Mouse (Mus musculus) cerebellum, adult (tissue): ENCODE results near the gene Blnk.

Experiments used
- ATAC-seq: cut with Nextera tagmentation; 2 replicates; pipeline ENCODE4 v1.9.2; 2017; ENCODE audit warnings: mild to moderate bottlenecking, moderate library complexity, mixed read lengths; ENCODE audit not compliant: insufficient number of reproducible peaks, low FRiP score, low TSS enrichment

The Blnk gene

GRCm38 (mm10) chr19:40970301-40970700 is 24.0 kb downstream of the Blnk start:
- ATAC-seq, result no peak

- no peak for ATAC-seq
Measured at GRCm38 (mm10) chr19:40964936-40965850, 29.1 kb downstream of the Blnk start.

GRCm38 (mm10) chr19:40964367-40964891 is 29.9 kb downstream of the Blnk start:
- no peak for ATAC-seq

DNA sequence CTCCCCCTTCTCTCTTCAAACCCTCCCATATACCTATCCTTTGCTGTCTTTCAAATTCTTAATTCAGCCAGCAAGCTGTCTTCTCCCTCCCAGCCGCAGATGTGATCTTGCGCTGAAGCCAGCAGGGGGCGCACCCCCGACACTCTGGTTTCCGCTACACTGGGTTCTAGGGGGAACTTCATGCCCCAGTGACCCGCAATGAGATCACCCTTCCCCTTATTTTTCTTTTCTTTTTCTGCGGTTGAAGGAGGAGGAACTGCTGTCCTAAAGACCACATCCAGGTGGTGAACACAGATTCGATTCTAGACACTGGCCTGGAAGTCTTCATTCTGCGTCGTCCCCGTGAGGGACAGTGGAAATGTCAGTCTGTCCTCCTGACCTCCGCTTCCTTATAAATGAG is 31.3 kb downstream of the Blnk start:
- ATAC-seq, result no peak

GRCm38 (mm10) chr19:40958981-40959380 is 35.4 kb downstream of the Blnk start:
- ATAC-seq, result no peak

GRCm38 (mm10) chr19:40946937-40947577 is 47.3 kb downstream of the Blnk start:
- ATAC-seq, result no peak

- ATAC-seq, result no peak
Measured at GRCm38 (mm10) chr19:40943552-40943951, 50.8 kb downstream of the Blnk start.

- ATAC-seq, result no peak
Measured at GRCm38 (mm10) chr19:40936038-40936437, 58.3 kb downstream of the Blnk start.

DNA sequence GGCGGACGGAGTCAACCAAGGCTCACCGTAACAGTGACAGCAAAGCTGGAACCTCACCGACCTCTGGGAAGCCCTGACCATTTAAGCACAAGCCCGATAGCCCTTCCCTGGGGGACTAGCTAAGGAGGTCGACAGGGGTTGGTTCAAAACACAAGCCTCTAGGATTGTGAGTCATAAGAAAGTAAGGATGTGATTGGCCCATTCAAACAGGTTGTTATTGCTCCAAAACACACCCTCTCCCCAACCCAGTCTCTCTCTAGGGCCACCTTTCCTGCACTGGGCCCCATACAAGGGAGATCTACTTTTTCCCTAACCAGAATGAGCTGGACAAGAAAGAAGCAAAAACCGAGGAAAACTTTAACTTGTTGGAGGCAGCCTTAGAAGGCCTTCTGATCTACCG is 59.0 kb downstream of the Blnk start:
- no peak for ATAC-seq

DNA sequence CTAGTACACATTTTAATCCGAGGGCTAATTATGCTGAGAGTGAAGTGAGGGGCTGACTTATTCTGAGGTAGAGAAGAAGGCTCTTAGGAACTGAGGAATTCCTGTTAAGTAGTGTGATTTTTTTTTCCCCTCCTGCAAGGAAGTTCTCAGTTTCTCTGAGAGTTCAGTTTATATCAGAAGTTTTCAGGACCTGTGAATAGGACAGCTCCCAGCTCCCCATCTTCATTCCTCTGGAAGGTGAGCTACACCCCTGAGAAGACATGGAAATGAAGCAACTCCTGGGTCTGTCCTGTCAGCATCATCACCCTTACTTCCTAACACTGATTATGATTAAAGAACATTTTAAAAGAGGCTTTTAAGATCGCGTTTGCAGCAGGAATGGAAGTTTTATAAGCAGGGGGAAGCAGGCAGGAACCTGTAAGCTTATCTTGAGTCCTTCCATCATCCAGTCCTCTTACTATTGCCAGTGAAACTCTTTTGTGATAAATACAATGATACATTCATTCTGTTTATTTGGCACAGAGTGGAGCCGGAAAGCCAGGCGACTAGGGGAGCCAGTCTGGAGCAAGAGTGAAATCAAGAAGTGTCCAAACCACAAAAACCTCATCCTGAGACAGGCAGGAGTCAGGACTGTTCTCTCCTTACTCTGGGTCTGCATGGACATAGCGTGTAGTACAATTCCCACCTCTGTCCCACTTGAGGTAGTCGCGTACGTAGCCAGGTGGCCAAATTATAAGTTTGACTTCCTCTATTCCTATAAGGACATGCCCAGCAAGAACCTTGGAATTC is 62.6 kb downstream of the Blnk start:
- ATAC-seq, result no peak

DNA sequence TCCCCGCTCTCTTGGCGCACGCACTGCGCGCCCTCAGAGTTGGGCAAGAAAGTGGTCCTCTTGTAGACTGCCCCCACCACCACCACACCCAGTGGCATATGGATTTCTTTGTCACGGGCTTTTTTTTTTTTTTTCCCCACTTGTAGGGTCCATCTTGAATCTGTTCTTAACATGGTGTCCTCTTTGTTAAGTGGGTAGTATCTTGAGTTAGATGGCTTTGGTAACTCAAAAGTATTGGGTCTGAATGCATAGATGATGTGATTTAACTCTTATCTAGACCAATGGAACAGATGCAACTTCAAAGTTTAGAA is 99.0 kb downstream of the Blnk start:
- no peak for ATAC-seq

- ATAC-seq, result peak; percentile 92
Measured at GRCm38 (mm10) chr19:40894519-40895392, 99.6 kb downstream of the Blnk start, which contains the start of gene Zfp518a. Gene Zfp518a (plus strand): TSS chr19:40894705.

DNA sequence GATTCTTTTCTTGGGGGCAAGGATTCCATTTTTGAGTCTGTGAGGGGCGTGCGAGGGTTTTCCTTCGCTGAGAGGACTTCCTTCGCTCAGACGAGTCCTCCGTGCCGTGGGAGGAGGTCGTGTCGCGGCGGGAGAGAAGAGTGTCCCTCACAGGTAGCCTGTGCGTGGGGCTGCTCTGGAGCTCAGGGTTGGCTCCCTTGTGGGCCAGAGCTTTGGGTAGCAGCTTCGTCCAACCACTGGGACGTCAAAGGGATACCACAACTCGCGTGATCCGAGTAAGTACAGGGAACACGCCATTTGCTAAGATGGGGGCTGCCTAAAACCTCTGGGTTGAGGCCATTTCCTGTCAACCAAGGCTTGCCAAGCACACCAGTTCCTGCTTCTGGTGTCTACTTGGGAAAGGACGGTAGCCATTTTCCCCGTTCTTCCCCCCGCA is 100.2 kb downstream of the Blnk start:
- ATAC-seq, result no peak; the same call in 1 of the 2 replicates

DNA sequence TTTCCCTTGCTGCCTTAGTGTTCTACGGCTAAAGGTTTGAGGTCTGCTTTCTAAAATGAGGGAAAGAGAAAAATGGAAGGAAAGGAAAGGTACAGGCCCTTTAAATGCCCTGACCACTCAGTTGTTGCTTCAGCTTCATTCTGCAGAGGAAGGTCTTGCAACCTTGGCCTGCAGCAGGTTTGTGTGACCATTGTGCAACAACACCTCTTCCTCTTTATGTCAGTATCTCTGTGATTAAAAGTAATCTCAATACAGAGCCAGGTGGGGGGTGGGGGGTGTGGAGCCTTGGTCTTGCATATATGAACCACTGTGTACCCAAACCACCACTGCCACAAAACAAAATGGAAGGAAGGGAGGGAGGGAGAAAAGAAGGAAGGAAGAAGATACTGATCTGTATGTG is 105.4 kb downstream of the Blnk start:
- ATAC-seq, result no peak

- no peak for ATAC-seq
Measured at GRCm38 (mm10) chr19:40881700-40882099, 112.6 kb downstream of the Blnk start.
